Mouse (Mus musculus) CH12.LX (cell line): ENCODE measurements around the gene Zdhhc13. TPM values are rescaled to one million over a fixed set of nuclear protein-coding genes. Genes with fewer than 3 reads are reported as not detected.

Experiments used
- DNase-seq: peaks from one replicate; pipeline ENCODE4 v3.0.0-alpha.2; 2013; ENCODE audit errors: extremely low read depth
- H3K27ac ChIP-seq: 2 replicates; pipeline ENCODE4 v1.5.1; 2012; ENCODE audit warnings: low read depth, mild to moderate bottlenecking, control low read depth, moderate library complexity; ENCODE audit not compliant: insufficient read depth
- H3K27me3 ChIP-seq: replicated peaks from 2 replicates; pipeline ENCODE3; 2012; ENCODE audit warnings: inconsistent platforms
- H3K36me3 ChIP-seq, 2 experiments: replicated peaks in 1 of 2; 2 replicates each; pipeline versions ENCODE3 to v1.6.1; 2012; ENCODE audit warnings: inconsistent platforms in 1 of 2, low read length in 1 of 2, mild to moderate bottlenecking in 1 of 2, mixed read lengths in 1 of 2, moderate library complexity in 1 of 2; ENCODE audit not compliant: control insufficient read depth in 1 of 2, insufficient read depth in 1 of 2
- H3K4me1 ChIP-seq, 2 experiments: 2 replicates each; pipeline ENCODE4 v1.6.1; 2012; ENCODE audit warnings: inconsistent platforms in 1 of 2, moderate library complexity in 1 of 2; ENCODE audit not compliant: insufficient read depth in 2 of 2, control insufficient read depth in 1 of 2
- H3K4me2 ChIP-seq: 2 replicates; pipeline ENCODE4 v1.6.1; 2012; ENCODE audit warnings: low read depth, mild to moderate bottlenecking, control low read depth; ENCODE audit not compliant: poor library complexity, insufficient read depth, severe bottlenecking
- H3K4me3 ChIP-seq, 3 experiments: fragments of 150-350 bp in 1 of 3; sonication (generic) in 1 of 3; replicated peaks in 1 of 3; 2 replicates each; pipeline versions ENCODE3 to v1.5.1; 2011 to 2012; ENCODE audit warnings: low read depth in 2 of 3, low read length in 2 of 3, mild to moderate bottlenecking in 2 of 3, moderate library complexity in 2 of 3, control low read depth in 1 of 3, improper control_type of control experiment in 1 of 3, inconsistent platforms in 1 of 3, mixed read lengths in 1 of 3; ENCODE audit not compliant: poor library complexity in 1 of 3
- H3K79me2 ChIP-seq: replicated peaks from 2 replicates; pipeline ENCODE4 v1.6.1; 2012; ENCODE audit warnings: mild to moderate bottlenecking, moderate library complexity; ENCODE audit not compliant: control insufficient read depth, poor library complexity, insufficient read depth, severe bottlenecking; ENCODE audit errors: extremely low read depth
- H3K9ac ChIP-seq: 2 replicates; pipeline ENCODE4 v1.6.1; 2012; ENCODE audit warnings: low read depth, mild to moderate bottlenecking, control low read depth, moderate library complexity; ENCODE audit not compliant: insufficient read depth
- H3K9me3 ChIP-seq: replicated peaks from 2 replicates; pipeline ENCODE3; 2012; ENCODE audit warnings: low read length, inconsistent platforms, mixed read lengths
- BHLHE40 ChIP-seq: IDR thresholded peaks from 2 replicates; pipeline ENCODE4 v1.6.1; 2011; ENCODE audit warnings: mild to moderate bottlenecking, low read depth, low read length, improper control_type of control experiment
- CHD1 ChIP-seq: IDR thresholded peaks from 2 replicates; pipeline ENCODE4 v1.6.1; 2012; ENCODE audit warnings: low read depth, low read length, improper control_type of control experiment, inconsistent platforms
- CTCF ChIP-seq, 2 experiments: IDR thresholded peaks in 1 of 2; conservative IDR thresholded peaks in 1 of 2; 2 replicates each; pipeline ENCODE4 v1.5.1; 2011 to 2012; ENCODE audit warnings: low read depth in 2 of 2, low read length in 2 of 2, improper control_type of control experiment in 1 of 2, inconsistent platforms in 1 of 2, mild to moderate bottlenecking in 1 of 2, moderate library complexity in 1 of 2
- GABPA ChIP-seq: IDR thresholded peaks from 2 replicates; pipeline ENCODE4 v1.6.1; 2012; ENCODE audit warnings: low read depth, low read length, improper control_type of control experiment, inconsistent platforms; ENCODE audit not compliant: insufficient replicate concordance
- MAFK ChIP-seq: IDR thresholded peaks from 2 replicates; pipeline ENCODE4 v1.6.1; 2011; ENCODE audit warnings: low read length, improper control_type of control experiment; ENCODE audit not compliant: insufficient replicate concordance
- MEF2A ChIP-seq: IDR thresholded peaks from 2 replicates; pipeline ENCODE4 v1.6.1; 2014; ENCODE audit warnings: low read depth, mild to moderate bottlenecking, inconsistent platforms, low read length, improper control_type of control experiment, borderline replicate concordance
- NELFE ChIP-seq: IDR thresholded peaks from 2 replicates; pipeline ENCODE4 v1.6.1; 2011; ENCODE audit warnings: low read depth, low read length, improper control_type of control experiment
- PAX5 ChIP-seq: IDR thresholded peaks from 2 replicates; pipeline ENCODE4 v1.6.1; 2012; ENCODE audit warnings: low read length, inconsistent platforms, mixed read lengths
- POLR2A ChIP-seq: IDR thresholded peaks from 2 replicates; pipeline ENCODE4 v1.6.1; 2011; ENCODE audit warnings: low read depth, mild to moderate bottlenecking, improper control_type of control experiment, low read length
- POLR2AphosphoS2 ChIP-seq: IDR thresholded peaks from 2 replicates; pipeline ENCODE4 v1.6.1; 2011; ENCODE audit warnings: low read depth, low read length, improper control_type of control experiment
- RCOR1 ChIP-seq: conservative IDR thresholded peaks from 2 replicates; pipeline ENCODE4 v1.6.1; 2012; ENCODE audit warnings: low read depth, mild to moderate bottlenecking, inconsistent platforms, low read length, improper control_type of control experiment
- SIN3A ChIP-seq: IDR thresholded peaks from 2 replicates; pipeline ENCODE4 v1.6.1; 2012; ENCODE audit warnings: low read length, improper control_type of control experiment, inconsistent platforms
- SMC3 ChIP-seq: IDR thresholded peaks from 2 replicates; pipeline ENCODE4 v1.6.1; 2011; ENCODE audit warnings: low read depth, low read length, improper control_type of control experiment
- TBP ChIP-seq: conservative IDR thresholded peaks from 2 replicates; pipeline ENCODE4 v1.6.1; 2011; ENCODE audit warnings: low read depth, low read length, improper control_type of control experiment
- TCF12 ChIP-seq: IDR thresholded peaks from 2 replicates; pipeline ENCODE4 v1.6.1; 2014; ENCODE audit warnings: low read depth, mild to moderate bottlenecking, inconsistent platforms, low read length, improper control_type of control experiment
- UBTF ChIP-seq: IDR thresholded peaks from 2 replicates; pipeline ENCODE4 v1.6.1; 2012; ENCODE audit warnings: low read depth, mild to moderate bottlenecking, inconsistent platforms, low read length, improper control_type of control experiment, moderate library complexity
- USF2 ChIP-seq: conservative IDR thresholded peaks from 2 replicates; pipeline ENCODE4 v1.6.1; 2011; ENCODE audit warnings: low read depth, low read length, improper control_type of control experiment
- ZC3H11A ChIP-seq: IDR thresholded peaks from 2 replicates; pipeline ENCODE4 v1.6.1; 2012; ENCODE audit warnings: low read depth, mild to moderate bottlenecking, inconsistent platforms, low read length, improper control_type of control experiment
- ZNF384 ChIP-seq: IDR thresholded peaks from 2 replicates; pipeline ENCODE4 v1.6.1; 2012; ENCODE audit warnings: low read depth, low read length, improper control_type of control experiment, inconsistent platforms
- dilution Hi-C: fragments of 300-500 bp; cut with MboI; formaldehyde crosslinking; loops from 2 replicates; pipeline ENCODE4 v1.14.3; 2020; ENCODE audit warnings: low sequenced_read_pairs; ENCODE audit not compliant: extremely low pct_unique_long_range_greater_than_20kb, extremely low pct_ligation_motif_present
- in situ Hi-C: fragments of 300-500 bp; cut with MboI; formaldehyde crosslinking; loops from 3 replicates; pipeline ENCODE4 v1.14.3; 2019; ENCODE audit warnings: low sequenced_read_pairs, low pct_ligation_motif_present, low pct_unique_long_range_greater_than_20kb, mixed read lengths
- polyA plus RNA-seq: library from polyadenylated mRNA; unstranded; fragments of >175 nt; gene quantifications from 2 replicates; pipeline ENCODE4 v1.2.1, GENCODE M21; 2012; ENCODE audit warnings: low read depth; ENCODE audit not compliant: insufficient read length
- total RNA-seq, 2 experiments: library from RNA; depleted of rRNA; stranded (reverse); fragments of 300-350 nt in 1 of 2; fragments of >200 nt in 1 of 2; gene quantifications; 2 replicates each; pipeline ENCODE4 v1.2.3; 2012 to 2014

The Zdhhc13 gene
- total and polyA plus RNA-seq, 3 experiments: 19.9 to 74.3 (median 32.3) TPM

DNA sequence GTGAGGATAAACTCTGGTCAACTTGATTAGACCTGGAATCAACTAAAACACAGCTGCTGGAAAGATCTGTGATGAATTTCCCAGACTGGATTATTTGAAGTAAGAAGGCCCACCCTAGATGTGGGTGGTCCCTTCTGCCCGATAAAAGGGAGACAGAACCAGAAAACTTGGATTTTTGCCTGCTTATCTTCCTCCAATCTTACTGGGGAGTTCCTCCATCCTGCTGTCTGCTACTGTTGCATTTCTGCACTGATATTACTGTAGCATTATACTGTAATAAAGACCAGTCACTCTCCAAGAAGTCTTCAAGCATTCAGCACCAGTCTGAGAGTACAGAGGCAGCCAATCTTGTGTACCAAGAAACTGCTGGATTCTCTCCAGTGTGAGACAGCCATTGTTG lies 69.5 kb downstream of the Zdhhc13 start:
- TF ChIP-seq SIN3A (no peak), CHD1 (no peak), ZC3H11A (no peak), USF2 (no peak), GABPA (no peak), CTCF (conservative IDR thresholded peaks at IDR 0.05 in 1 of 2, IDR thresholded peaks at IDR 0.05 in 1 of 2; ENCODE audit: low read depth in 2 of 2, low read length in 2 of 2) (no peak)
- TF ChIP-seq, all 38 proteins: peak for 0
- no peak for DNase-seq
- in situ Hi-C loops: no loop called here

DNA sequence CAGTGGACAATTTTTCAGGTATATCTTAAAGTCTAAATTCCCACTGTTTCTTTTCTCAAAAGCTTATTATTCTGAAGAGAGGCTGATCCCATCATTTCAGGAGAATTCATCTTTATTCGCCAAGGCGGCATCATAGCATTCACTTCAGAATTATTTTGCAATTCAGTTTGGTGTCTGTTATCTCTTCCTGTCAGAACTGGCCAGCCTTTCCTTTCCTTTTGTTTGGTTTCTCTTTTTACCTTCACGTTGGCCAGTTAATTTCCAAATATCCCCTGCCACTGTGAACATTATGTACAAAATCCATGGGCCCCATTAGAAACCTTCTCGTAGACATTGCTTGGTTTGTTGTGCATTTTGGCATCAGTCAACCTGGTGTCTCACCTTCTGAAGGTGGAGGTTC lies 70.6 kb downstream of the Zdhhc13 start:
- H3K4me1 ChIP-seq: 0 out of 4 replicates have a peak, but pooled peaks cover 0 to 3% of the 10 kb centered on the region in 2 experiments
- H3K9me3 ChIP-seq: no peaks in the 10 kb centered on the region
- H3K36me3 ChIP-seq: peaks cover 0 to 9% of the 10 kb centered on the region in 2 experiments
- H3K79me2 ChIP-seq: no peaks in the 10 kb centered on the region
- in situ Hi-C loops (no loop called here), dilution Hi-C loops (no loop called here)
- DNase-seq: no peak
- H3K4me3 ChIP-seq: no peak overlapping the region
- no peak overlapping the region for H3K27ac ChIP-seq
- TF ChIP-seq MAFK (no peak), POLR2A (no peak), NELFE (no peak), UBTF (no peak), RCOR1 (no peak), TBP (no peak), ZNF384 (no peak), BHLHE40 (no peak), POLR2AphosphoS2 (no peak), TCF12 (no peak), MEF2A (no peak), SMC3 (no peak), PAX5 (no peak)
- no peak overlapping the region for H3K9ac ChIP-seq
- no peaks in the 10 kb centered on the region for H3K27me3 ChIP-seq
- no peak overlapping the region for H3K4me2 ChIP-seq

More for the DNA sequence above, 69.5 kb downstream of the Zdhhc13 start:
- H3K9ac ChIP-seq: no peak overlapping the region
- H3K4me1 ChIP-seq: no peaks in the 10 kb centered on the region
- H3K79me2 ChIP-seq: no peaks in the 10 kb centered on the region
- H3K36me3 ChIP-seq: no peaks in the 10 kb centered on the region
- no peak overlapping the region for H3K4me2 ChIP-seq
- H3K27ac ChIP-seq: no peak overlapping the region
- no peak overlapping the region for H3K4me3 ChIP-seq
- no peaks in the 10 kb centered on the region for H3K9me3 ChIP-seq
- dilution Hi-C loops: no loop called here
- H3K27me3 ChIP-seq: no peaks in the 10 kb centered on the region
